Mouse (Mus musculus) small intestine, adult 2 months (tissue): Measurements from ENCODE around the gene Nedd9.

Experiments used
- CTCF ChIP-seq: fragments of 200-500 bp; IDR thresholded peaks from 2 replicates; pipeline ENCODE4 v1.5.1; 2012; ENCODE audit warnings: low read depth, mild to moderate bottlenecking, control low read depth, inconsistent platforms, low read length, moderate library complexity, mixed read lengths; ENCODE audit not compliant: insufficient replicate concordance, insufficient read length; ENCODE audit errors: extremely low read depth
- POLR2A ChIP-seq: fragments of 200-500 bp; IDR thresholded peaks from 2 replicates; pipeline ENCODE4 v1.6.1; 2012; ENCODE audit warnings: low read depth, mild to moderate bottlenecking, control low read depth, inconsistent platforms, low read length, moderate library complexity

DNA sequence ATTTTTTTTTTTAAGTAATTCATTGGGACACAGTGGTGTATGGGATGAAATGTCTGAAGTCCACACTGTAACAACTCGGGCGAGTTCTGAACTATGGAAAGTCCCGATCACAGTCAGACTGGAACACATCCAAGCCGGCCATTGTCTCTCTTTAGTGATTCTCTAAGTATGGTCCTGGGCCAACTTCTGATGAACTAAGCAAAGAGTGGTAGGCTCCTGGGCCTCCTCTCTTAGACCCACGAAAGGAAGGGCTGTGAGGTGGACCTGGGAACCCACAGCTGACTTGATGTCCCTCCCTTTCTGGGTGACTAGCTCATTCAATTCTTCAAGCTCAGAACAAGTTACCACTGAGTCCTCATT is 152.5 kb downstream of the Nedd9 start:
- TF ChIP-seq CTCF (no peak), POLR2A (no peak)
